Mouse (Mus musculus): ENCODE data around the gene Gm5798.
"Not testable (repeated sequence)": the region's sequence is repeated elsewhere in the genome, so short reads cannot be mapped to it uniquely, and the experiment has no call there.

The Gm5798 gene

GRCm38 (mm10) chr14:41348309-41348708 is at the start of gene Gm5798:
Gm5798 (plus strand) TSS chr14:41348609.
- DNase-seq (ENCODE audit: low read depth, low spot score): not testable (repeated sequence)

- DNase-seq (ENCODE audit: low read depth, low spot score): not testable (repeated sequence)
These were observed 37.9 kb downstream of the Gm5798 start, which contains the start of gene Gm7945 for GRCm38 (mm10) chr14:41386279-41386678. Gm7945 (minus strand) TSS chr14:41386379.
